Mouse (Mus musculus) erythroblast, embryonic 14.5 days (primary cell): Measurements from ENCODE around the gene Elk4.

Experiments used
- GATA1 ChIP-seq: IDR thresholded peaks from 2 replicates; pipeline ENCODE4 v1.6.1; 2012; ENCODE audit warnings: low read length, inconsistent platforms, mixed read lengths
- TAL1 ChIP-seq: IDR thresholded peaks from 3 replicates; pipeline ENCODE4 v1.6.1; 2012; ENCODE audit warnings: low read length, inconsistent platforms, mixed read lengths

DNA sequence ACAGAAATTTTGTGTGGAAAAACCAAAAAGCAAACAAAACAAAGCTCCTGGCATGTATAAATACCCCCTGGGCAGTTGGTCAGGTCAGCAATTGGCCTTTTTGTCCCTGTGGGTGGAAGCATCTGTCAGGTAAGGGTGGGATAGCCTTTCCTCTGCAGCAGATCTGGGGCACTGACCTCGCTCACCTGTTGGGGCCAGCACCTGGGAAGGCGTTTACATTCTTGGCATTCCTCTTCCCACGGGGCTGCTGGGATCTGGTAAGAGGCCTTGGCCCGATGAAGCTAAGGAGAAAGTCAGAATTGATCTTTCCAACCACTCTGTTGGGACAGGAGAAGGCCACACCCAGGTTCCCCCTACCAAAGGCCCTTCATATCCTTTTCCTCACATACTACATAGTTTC is 37.6 kb upstream of the Elk4 start:
- no peak for TF ChIP-seq GATA1
- no peak for TF ChIP-seq TAL1
